In the genomic region with DNA sequence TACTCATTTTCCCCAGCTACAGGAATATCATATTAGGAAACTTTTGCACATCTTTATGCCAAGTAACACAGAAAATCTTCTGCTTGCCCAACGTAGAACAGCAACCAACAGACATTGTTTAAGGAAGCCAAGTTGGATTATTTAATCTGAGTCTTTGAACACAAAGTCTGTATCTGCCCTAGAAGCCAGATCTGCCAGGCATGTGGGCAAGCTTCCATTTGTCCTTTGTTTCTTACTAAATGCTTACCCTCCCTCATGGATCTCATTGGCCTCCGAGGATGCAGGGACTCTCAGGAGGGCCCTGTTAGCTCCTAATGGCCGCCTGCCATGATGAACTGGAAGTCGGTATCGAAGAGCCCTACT, we compare ENCODE assay signal across 23 mouse cellular contexts.
A peak's percentile ranks its signal among the peaks of the same experiment; 100 is the strongest.
DNase-seq lines count a peak whose midpoint lies in the region; ATAC-seq and TF ChIP-seq lines count a peak whose summit lies in the region.
"Had no signal": no experiment of that assay in that cellular context is flagged by ENCODE, and none has a peak within 500 bp of the region (broad histone marks: within the 10 kb centered on the region; RNA-seq: fewer than 3 reads in every experiment).

No protein-coding gene starts in this region.

- H3K9ac ChIP-seq in hindbrain, embryonic 14.5 days, result no peak overlapping the region
- no peak overlapping the region for H3K9ac ChIP-seq in hindbrain, embryonic 12.5 days
- H3K9ac ChIP-seq in midbrain, postnatal 0 days (replicated peaks; ENCODE audit: low read length, poor library complexity, severe bottlenecking), result no peak overlapping the region
- H3K9ac ChIP-seq in forebrain, embryonic 13.5 days, result no peak overlapping the region
- H3K9ac ChIP-seq in forebrain, postnatal 0 days, result no peak overlapping the region
- H3K9ac ChIP-seq: limb, embryonic 15.5 days; liver, embryonic 15.5 days; lung, embryonic 15.5 days; neural tube, embryonic 12.5 days; stomach, embryonic 15.5 days had no signal

- no peak overlapping the region for H3K4me2 ChIP-seq in hindbrain, embryonic 14.5 days (replicated peaks)
- H3K4me2 ChIP-seq in hindbrain, embryonic 12.5 days (replicated peaks), result no peak overlapping the region
- no peak overlapping the region for H3K4me2 ChIP-seq in midbrain, postnatal 0 days (ENCODE audit: low read depth, low read length, poor library complexity, severe bottlenecking)
- H3K4me2 ChIP-seq in forebrain, embryonic 13.5 days, result no peak overlapping the region
- H3K4me2 ChIP-seq in forebrain, postnatal 0 days (ENCODE audit: low read depth), result no peak overlapping the region
- H3K4me2 ChIP-seq: limb, embryonic 15.5 days; liver, embryonic 15.5 days; lung, embryonic 15.5 days; neural tube, embryonic 12.5 days; stomach, embryonic 15.5 days had no signal

- peak; percentile 18; the same call in 1 of the 2 replicates for ATAC-seq in hindbrain, embryonic 14.5 days (ENCODE audit: low FRiP score)
- ATAC-seq in hindbrain, embryonic 12.5 days (ENCODE audit: low FRiP score), result no peak
- ATAC-seq in midbrain, postnatal 0 days (ENCODE audit: low FRiP score), result no peak
- peak; percentile 81 for ATAC-seq in forebrain, embryonic 13.5 days
- ATAC-seq in forebrain, postnatal 0 days, result peak; percentile 72
- ATAC-seq: activated CD4-positive, CD25-positive, alpha-beta regulatory T cell, adult 4 months; inflammation-experienced regulatory T-cells, adult 6 months had no signal

- no peak overlapping the region for H3K4me3 ChIP-seq in hindbrain, embryonic 14.5 days (replicated peaks; ENCODE audit: low read length)
- H3K4me3 ChIP-seq in hindbrain, embryonic 12.5 days, result no peak overlapping the region
- no peak overlapping the region for H3K4me3 ChIP-seq in midbrain, postnatal 0 days (ENCODE audit: low read depth, low read length)
- no peak overlapping the region for H3K4me3 ChIP-seq in midbrain, embryonic 10.5 days
- H3K4me3 ChIP-seq in forebrain, embryonic 13.5 days, result no peak overlapping the region
- H3K4me3 ChIP-seq in forebrain, postnatal 0 days (ENCODE audit: low read depth, low read length), result no peak overlapping the region
- H3K4me3 ChIP-seq: limb, embryonic 15.5 days; liver, embryonic 15.5 days; lung, embryonic 15.5 days; megakaryocyte, embryonic 14.5 days; neural tube, embryonic 12.5 days; stomach, embryonic 15.5 days had no signal

- no peaks in the 10 kb centered on the region for H3K9me3 ChIP-seq in hindbrain, embryonic 14.5 days (ENCODE audit: control insufficient read depth, low read length)
- no peaks in the 10 kb centered on the region for H3K9me3 ChIP-seq in hindbrain, embryonic 12.5 days (replicated peaks)
- no peaks in the 10 kb centered on the region for H3K9me3 ChIP-seq in midbrain, postnatal 0 days (ENCODE audit: low read length)
- H3K9me3 ChIP-seq in midbrain, embryonic 10.5 days (replicated peaks), result no peaks in the 10 kb centered on the region
- H3K9me3 ChIP-seq in forebrain, embryonic 13.5 days (replicated peaks), result no peaks in the 10 kb centered on the region
- H3K9me3 ChIP-seq in forebrain, postnatal 0 days (ENCODE audit: low read length), result no peaks in the 10 kb centered on the region
- H3K9me3 ChIP-seq: limb, embryonic 15.5 days; liver, embryonic 15.5 days; lung, embryonic 15.5 days; megakaryocyte, embryonic 14.5 days; neural tube, embryonic 12.5 days; stomach, embryonic 15.5 days had no signal

- no peaks in the 10 kb centered on the region for H3K27me3 ChIP-seq in hindbrain, embryonic 14.5 days (ENCODE audit: control insufficient read depth, insufficient read depth, low read length)
- no peaks in the 10 kb centered on the region for H3K27me3 ChIP-seq in hindbrain, embryonic 12.5 days
- H3K27me3 ChIP-seq in midbrain, postnatal 0 days (ENCODE audit: insufficient read depth, low read length), result no peaks in the 10 kb centered on the region
- H3K27me3 ChIP-seq in midbrain, embryonic 10.5 days (ENCODE audit: low read depth, poor library complexity, severe bottlenecking), result no peaks in the 10 kb centered on the region
- H3K27me3 ChIP-seq in forebrain, embryonic 13.5 days, result peaks cover 5% of the 10 kb centered on the region
- no peaks in the 10 kb centered on the region for H3K27me3 ChIP-seq in forebrain, postnatal 0 days (ENCODE audit: insufficient read depth, low read length)
- H3K27me3 ChIP-seq: limb, embryonic 15.5 days; liver, embryonic 15.5 days; lung, embryonic 15.5 days; megakaryocyte, embryonic 14.5 days; neural tube, embryonic 12.5 days; stomach, embryonic 15.5 days had no signal

- TF ChIP-seq CTCF in midbrain, postnatal 0 days (IDR thresholded peaks at IDR 0.05), result no peak
- no peak for TF ChIP-seq CTCF in forebrain, postnatal 0 days (IDR thresholded peaks at IDR 0.05; ENCODE audit: low read depth)

- no peak for DNase-seq in hindbrain, embryonic 14.5 days (ENCODE audit: low spot score)
- DNase-seq in midbrain, postnatal 0 days (ENCODE audit: low spot score), result peak; percentile 32
- DNase-seq in midbrain, embryonic 10.5 days (ENCODE audit: low spot score), result no peak
- peak; percentile 62 for DNase-seq in forebrain, postnatal 0 days
- no peak for DNase-seq in T-cell, adult 2 months (ENCODE audit: low spot score)
- no peak for DNase-seq in thymus, postnatal 25 days
- DNase-seq: adrenal gland, postnatal 10 days; cerebellum, adult 9-11 months; gastrocnemius, postnatal 25 days; kidney, adult 18-20 months; kidney, postnatal 4 days; lung, postnatal 36 days; thymus, adult 2 months had no signal

- H3K27ac ChIP-seq in hindbrain, embryonic 14.5 days, result peak overlapping the region; percentile 24; the same call in 1 of the 2 replicates
- H3K27ac ChIP-seq in hindbrain, embryonic 12.5 days, result no peak overlapping the region
- H3K27ac ChIP-seq in midbrain, postnatal 0 days (ENCODE audit: low read depth, low read length), result no peak overlapping the region
- H3K27ac ChIP-seq in midbrain, embryonic 10.5 days (replicated peaks), result no peak overlapping the region
- H3K27ac ChIP-seq in forebrain, embryonic 13.5 days, result peak overlapping the region; percentile 61
- no peak overlapping the region for H3K27ac ChIP-seq in forebrain, postnatal 0 days (ENCODE audit: low read depth, low read length)
- H3K27ac ChIP-seq: limb, embryonic 15.5 days; liver, embryonic 15.5 days; lung, embryonic 15.5 days; neural tube, embryonic 12.5 days; stomach, embryonic 15.5 days had no signal

- no peaks in the 10 kb centered on the region for H3K36me3 ChIP-seq in hindbrain, embryonic 14.5 days (replicated peaks; ENCODE audit: control insufficient read depth, insufficient read depth)
- H3K36me3 ChIP-seq in hindbrain, embryonic 12.5 days, result no peaks in the 10 kb centered on the region
- no peaks in the 10 kb centered on the region for H3K36me3 ChIP-seq in midbrain, postnatal 0 days (ENCODE audit: insufficient read depth, low read length)
- H3K36me3 ChIP-seq in midbrain, embryonic 10.5 days, result no peaks in the 10 kb centered on the region
- no peaks in the 10 kb centered on the region for H3K36me3 ChIP-seq in forebrain, embryonic 13.5 days (ENCODE audit: poor library complexity, severe bottlenecking)
- H3K36me3 ChIP-seq in forebrain, postnatal 0 days (ENCODE audit: insufficient read depth), result no peaks in the 10 kb centered on the region
- H3K36me3 ChIP-seq: limb, embryonic 15.5 days; liver, embryonic 15.5 days; lung, embryonic 15.5 days; neural tube, embryonic 12.5 days; stomach, embryonic 15.5 days had no signal

- H3K4me1 ChIP-seq in hindbrain, embryonic 14.5 days (replicated peaks; ENCODE audit: control insufficient read depth, insufficient read depth, low read length), result 0 out of 2 replicates have a peak, but pooled peaks cover 3% of the 10 kb centered on the region
- no peaks in the 10 kb centered on the region for H3K4me1 ChIP-seq in hindbrain, embryonic 12.5 days
- no peaks in the 10 kb centered on the region for H3K4me1 ChIP-seq in midbrain, postnatal 0 days (ENCODE audit: insufficient read depth, low read length)
- no peaks in the 10 kb centered on the region for H3K4me1 ChIP-seq in midbrain, embryonic 10.5 days
- peaks cover 13% of the 10 kb centered on the region for H3K4me1 ChIP-seq in forebrain, embryonic 13.5 days
- H3K4me1 ChIP-seq in forebrain, postnatal 0 days (ENCODE audit: insufficient read depth), result no peaks in the 10 kb centered on the region
- H3K4me1 ChIP-seq: limb, embryonic 15.5 days; neural tube, embryonic 12.5 days; stomach, embryonic 15.5 days had no signal

- 64% methylated on average over 5 of the region's 5 CpGs for WGBS in hindbrain, embryonic 14.5 days
- WGBS in hindbrain, embryonic 12.5 days, result 81% methylated on average over 5 of the region's 5 CpGs
- WGBS in midbrain, postnatal 0 days, result 71% methylated on average over 5 of the region's 5 CpGs
- 88% methylated on average over 5 of the region's 5 CpGs for WGBS in midbrain, embryonic 10.5 days
- 43% methylated on average over 5 of the region's 5 CpGs for WGBS in forebrain, embryonic 13.5 days
- 31% methylated on average over 5 of the region's 5 CpGs for WGBS in forebrain, postnatal 0 days

Comparison
In these comparisons a context has a peak if more than half of its experiments do, and no peak if none do; other contexts are left out.
1. ATAC-seq: peak in hindbrain, embryonic 14.5 days (single experiment), forebrain, embryonic 13.5 days (single experiment) and forebrain, postnatal 0 days (single experiment); none in hindbrain, embryonic 12.5 days (single experiment) and midbrain, postnatal 0 days (single experiment).
2. DNase-seq: peak in midbrain, postnatal 0 days (single experiment) and forebrain, postnatal 0 days (single experiment); none in hindbrain, embryonic 14.5 days (single experiment), midbrain, embryonic 10.5 days (single experiment), T-cell, adult 2 months (single experiment) and thymus, postnatal 25 days (single experiment).
3. H3K27ac ChIP-seq: peak in hindbrain, embryonic 14.5 days (single experiment) and forebrain, embryonic 13.5 days (single experiment); none in hindbrain, embryonic 12.5 days (single experiment), midbrain, postnatal 0 days (single experiment), midbrain, embryonic 10.5 days (single experiment) and forebrain, postnatal 0 days (single experiment).